Mouse (Mus musculus) intestine, embryonic 15.5 days (tissue): Measurements from ENCODE around the gene Cdc7. TPM values are rescaled to one million over a fixed set of nuclear protein-coding genes. Genes with fewer than 3 reads are reported as not detected.

ENCODE experiments used
- ATAC-seq: fragments of 200-750 bp; cut with Nextera tagmentation; 2 replicates; pipeline ENCODE4 v1.8.0; 2017; ENCODE audit warnings: moderate TSS enrichment, moderate library complexity
- H3K27ac ChIP-seq: fragments of 300-500 bp; sonication (generic); 2 replicates; pipeline ENCODE4 v1.5.1; 2015; ENCODE audit warnings: mild to moderate bottlenecking, inconsistent platforms
- H3K27me3 ChIP-seq: fragments of 300-500 bp; sonication (generic); replicated peaks from 2 replicates; pipeline ENCODE4 v1.6.1; 2015; ENCODE audit warnings: inconsistent platforms
- H3K36me3 ChIP-seq: fragments of 300-500 bp; sonication (generic); 2 replicates; pipeline ENCODE4 v1.6.1; 2015; ENCODE audit warnings: inconsistent platforms
- H3K4me1 ChIP-seq: fragments of 300-500 bp; sonication (generic); replicated peaks from 2 replicates; pipeline ENCODE4 v1.6.1; 2015; ENCODE audit warnings: inconsistent platforms
- H3K4me2 ChIP-seq: fragments of 300-500 bp; sonication (generic); replicated peaks from 2 replicates; pipeline ENCODE4 v1.6.1; 2015; ENCODE audit warnings: mild to moderate bottlenecking, inconsistent platforms
- H3K4me3 ChIP-seq: fragments of 300-500 bp; sonication (generic); replicated peaks from 2 replicates; pipeline ENCODE4 v1.5.1; 2015; ENCODE audit warnings: inconsistent platforms
- H3K9ac ChIP-seq: fragments of 300-500 bp; sonication (generic); 2 replicates; pipeline ENCODE4 v1.6.1; 2015; ENCODE audit warnings: inconsistent platforms
- H3K9me3 ChIP-seq: fragments of 300-500 bp; sonication (generic); 2 replicates; pipeline ENCODE4 v1.6.1; 2016; ENCODE audit warnings: inconsistent platforms
- WGBS: fragments of 180-500 bp; shearing (Covaris S2); methylation state at CpG from one replicate; pipeline ENCODE4 v1.1.7; 2015; 5-methylcytosine and 5-hydroxymethylcytosine counted together
- polyA plus RNA-seq: library from polyadenylated mRNA; unstranded; fragments of >200 nt; fragmentation: Nextera tagmentation; extraction: Ambion mirVana; gene quantifications from 2 replicates; pipeline ENCODE4 v1.2.1, GENCODE M21; 2015

The Cdc7 gene
- 36.1 and 36.8 TPM in 2 replicates for polyA plus RNA-seq

- peaks cover 3% of the 10 kb centered on the region; the same call in 1 of the 2 replicates for H3K36me3 ChIP-seq
- peak within 1 kb of the TSS; percentile 56 for H3K9ac ChIP-seq
- peak within 1 kb of the TSS; percentile 61; the same call in 1 of the 2 replicates for H3K27ac ChIP-seq
- H3K27me3 ChIP-seq = no peaks in the 10 kb centered on the region
- peak within 1 kb of the TSS; percentile 87 for H3K4me2 ChIP-seq
- H3K9me3 ChIP-seq = no peaks in the 10 kb centered on the region
- peak; percentile 96 for ATAC-seq
- WGBS = 5% methylated on average over 54 of the region's 54 CpGs
- H3K4me3 ChIP-seq = peak within 1 kb of the TSS; percentile 53
- H3K4me1 ChIP-seq = 0 out of 2 replicates have a peak, but pooled peaks cover 7% of the 10 kb centered on the region
Observed at GRCm38 (mm10) chr5:106963584-106964512, at the start of gene Cdc7. TSS of gene Cdc7 (plus strand) at chr5:106964322.

- Histone ChIP-seq H3K4me1 (no peaks in the 10 kb centered on the region), H3K9ac (no peak overlapping the region), H3K4me2 (no peak overlapping the region), H3K27ac (no peak overlapping the region), H3K36me3 (no peaks in the 10 kb centered on the region), H3K4me3 (no peak overlapping the region), H3K9me3 (no peaks in the 10 kb centered on the region), H3K27me3 (no peaks in the 10 kb centered on the region)
- ATAC-seq = no peak
Observed at GRCm38 (mm10) chr5:106919315-106919714, 44.8 kb upstream of the Cdc7 start.

- H3K9ac ChIP-seq = peak within 1 kb of the TSS; percentile 56
- 2% methylated on average over 55 of the region's 76 CpGs for WGBS
- 0 out of 2 replicates have a peak, but pooled peaks cover 6% of the 10 kb centered on the region for H3K4me1 ChIP-seq
- no peaks in the 10 kb centered on the region for H3K36me3 ChIP-seq
- no peaks in the 10 kb centered on the region for H3K27me3 ChIP-seq
- peak within 1 kb of the TSS; percentile 54 for H3K4me3 ChIP-seq
- ATAC-seq = peak; percentile 98
- no peak within 1 kb of the TSS for H3K27ac ChIP-seq
- H3K4me2 ChIP-seq = peak within 1 kb of the TSS; percentile 86
- H3K9me3 ChIP-seq = no peaks in the 10 kb centered on the region
Observed at GRCm38 (mm10) chr5:106925488-106926368, 38.4 kb upstream of the Cdc7 start, which contains the start of gene Hfm1. TSS of gene Hfm1 (minus strand) at chr5:106926321.

GRCm38 (mm10) chr5:106926369-106926686 lies 37.8 kb upstream of the Cdc7 start:
- H3K27me3 ChIP-seq = no peaks in the 10 kb centered on the region
- no peak for ATAC-seq
- WGBS = 44% methylated on average over 4 of the region's 4 CpGs
- no peaks in the 10 kb centered on the region for H3K9me3 ChIP-seq
- H3K36me3 ChIP-seq = no peaks in the 10 kb centered on the region
- H3K27ac ChIP-seq = no peak overlapping the region
- peak overlapping the region; percentile 54 for H3K4me3 ChIP-seq
- 0 out of 2 replicates have a peak, but pooled peaks cover 6% of the 10 kb centered on the region for H3K4me1 ChIP-seq
- H3K9ac ChIP-seq = peak overlapping the region; percentile 56; the same call in 1 of the 2 replicates
- peak overlapping the region; percentile 86 for H3K4me2 ChIP-seq

- 67% methylated on average over 4 of the region's 4 CpGs for WGBS
- H3K27me3 ChIP-seq = no peaks in the 10 kb centered on the region
- no peak overlapping the region for H3K4me3 ChIP-seq
- 0 out of 2 replicates have a peak, but pooled peaks cover 6% of the 10 kb centered on the region for H3K4me1 ChIP-seq
- H3K27ac ChIP-seq = no peak overlapping the region
- ATAC-seq = no peak
- H3K9me3 ChIP-seq = no peaks in the 10 kb centered on the region
- H3K4me2 ChIP-seq = no peak overlapping the region
- no peak overlapping the region for H3K9ac ChIP-seq
- no peaks in the 10 kb centered on the region for H3K36me3 ChIP-seq
Observed at GRCm38 (mm10) chr5:106927996-106928395, 36.1 kb upstream of the Cdc7 start.

- Histone ChIP-seq H3K27me3 (no peaks in the 10 kb centered on the region), H3K4me3 (no peak overlapping the region), H3K27ac (no peak overlapping the region), H3K9me3 (no peaks in the 10 kb centered on the region), H3K36me3 (no peaks in the 10 kb centered on the region), H3K9ac (no peak overlapping the region), H3K4me2 (no peak overlapping the region), H3K4me1 (no peaks in the 10 kb centered on the region)
- ATAC-seq = no peak
- 63% methylated on average over 4 of the region's 4 CpGs for WGBS
Observed at GRCm38 (mm10) chr5:106946342-106946741, 17.8 kb upstream of the Cdc7 start.

GRCm38 (mm10) chr5:106948683-106949082 lies 15.4 kb upstream of the Cdc7 start:
- Histone ChIP-seq H3K9me3 (no peaks in the 10 kb centered on the region), H3K4me3 (no peak overlapping the region), H3K9ac (no peak overlapping the region), H3K27me3 (no peaks in the 10 kb centered on the region), H3K4me1 (no peaks in the 10 kb centered on the region), H3K27ac (no peak overlapping the region), H3K36me3 (no peaks in the 10 kb centered on the region), H3K4me2 (no peak overlapping the region)
- WGBS = 77% methylated on average over 6 of the region's 6 CpGs
- ATAC-seq = no peak

- H3K27ac ChIP-seq = peak overlapping the region; percentile 52
- peak; percentile 85 for ATAC-seq
- 35% methylated on average over 3 of the region's 3 CpGs for WGBS
- H3K9me3 ChIP-seq = no peaks in the 10 kb centered on the region
- H3K4me1 ChIP-seq = no peaks in the 10 kb centered on the region
- no peaks in the 10 kb centered on the region for H3K27me3 ChIP-seq
- no peaks in the 10 kb centered on the region for H3K36me3 ChIP-seq
- H3K9ac ChIP-seq = no peak overlapping the region
- H3K4me2 ChIP-seq = no peak overlapping the region
- no peak overlapping the region for H3K4me3 ChIP-seq
Observed at GRCm38 (mm10) chr5:106956467-106956866, 7.7 kb upstream of the Cdc7 start.

GRCm38 (mm10) chr5:106959031-106959430 lies 5.1 kb upstream of the Cdc7 start:
- H3K27me3 ChIP-seq = no peaks in the 10 kb centered on the region
- H3K4me2 ChIP-seq = no peak overlapping the region
- 83% methylated on average over 3 of the region's 3 CpGs for WGBS
- H3K36me3 ChIP-seq = no peaks in the 10 kb centered on the region
- 0 out of 2 replicates have a peak, but pooled peaks cover 3% of the 10 kb centered on the region for H3K4me1 ChIP-seq
- H3K9me3 ChIP-seq = no peaks in the 10 kb centered on the region
- no peak overlapping the region for H3K27ac ChIP-seq
- no peak for ATAC-seq
- H3K4me3 ChIP-seq = no peak overlapping the region
- H3K9ac ChIP-seq = no peak overlapping the region

GRCm38 (mm10) chr5:106960451-106960850 lies 3.7 kb upstream of the Cdc7 start:
- Histone ChIP-seq H3K27ac (no peak overlapping the region), H3K4me2 (no peak overlapping the region), H3K36me3 (no peaks in the 10 kb centered on the region), H3K27me3 (no peaks in the 10 kb centered on the region), H3K9me3 (no peaks in the 10 kb centered on the region), H3K9ac (no peak overlapping the region), H3K4me1 (0 out of 2 replicates have a peak, but pooled peaks cover 3% of the 10 kb centered on the region), H3K4me3 (no peak overlapping the region)
- no peak for ATAC-seq
- WGBS = 87% methylated on average over 2 of the region's 2 CpGs

GRCm38 (mm10) chr5:106964513-106965014 lies 442 bp downstream of the Cdc7 start:
- peak overlapping the region; percentile 61; the same call in 1 of the 2 replicates for H3K27ac ChIP-seq
- H3K36me3 ChIP-seq = peaks cover 6% of the 10 kb centered on the region; the same call in 1 of the 2 replicates
- peak overlapping the region; percentile 87 for H3K4me2 ChIP-seq
- 0 out of 2 replicates have a peak, but pooled peaks cover 7% of the 10 kb centered on the region for H3K4me1 ChIP-seq
- 0% methylated on average over 41 of the region's 41 CpGs for WGBS
- peak; percentile 94 for ATAC-seq
- H3K9ac ChIP-seq = peak overlapping the region; percentile 55
- peak overlapping the region; percentile 53 for H3K4me3 ChIP-seq
- H3K9me3 ChIP-seq = no peaks in the 10 kb centered on the region
- no peaks in the 10 kb centered on the region for H3K27me3 ChIP-seq

- no peak for ATAC-seq
- H3K4me2 ChIP-seq = no peak overlapping the region
- 82% methylated on average over 3 of the region's 3 CpGs for WGBS
Observed at GRCm38 (mm10) chr5:106966443-106966842, 2.3 kb downstream of the Cdc7 start.

More at GRCm38 (mm10) chr5:106966443-106966842, 2.3 kb downstream of the Cdc7 start:
- Histone ChIP-seq H3K4me3 (no peak overlapping the region), H3K36me3 (peaks cover 10% of the 10 kb centered on the region), H3K4me1 (0 out of 2 replicates have a peak, but pooled peaks cover 7% of the 10 kb centered on the region), H3K27me3 (no peaks in the 10 kb centered on the region), H3K9ac (no peak overlapping the region), H3K9me3 (no peaks in the 10 kb centered on the region), H3K27ac (no peak overlapping the region)
